Mouse (Mus musculus): ENCODE measurements around the gene Atrx. TPM values are rescaled to one million over a fixed set of nuclear protein-coding genes. Genes with fewer than 3 reads are reported as not detected.
"Not testable (repeated sequence)": the region's sequence is repeated elsewhere in the genome, so short reads cannot be mapped to it uniquely, and the experiment has no call there.

Atrx gene
- polyA plus RNA-seq (2015; fragmentation: Nextera tagmentation; extraction: Ambion mirVana), result 174 and 175 TPM in 2 replicates

GRCm38 (mm10) chrX:105928861-105929477 is at the start of gene Atrx:
TSS of gene Atrx (minus strand) at chrX:105929403.
- peak within 1 kb of the TSS; percentile 62 for H3K4me3 ChIP-seq (replicated peaks)
- 17% methylated on average over 42 of the region's 42 CpGs for WGBS

GRCm38 (mm10) chrX:105957091-105957490 is 27.9 kb upstream of the Atrx start:
- H3K27ac ChIP-seq (replicated peaks); H3K4me1 ChIP-seq; H3K4me3 ChIP-seq (replicated peaks); H3K9ac ChIP-seq; H3K36me3 ChIP-seq; H3K27me3 ChIP-seq; H3K4me2 ChIP-seq (replicated peaks); H3K9me3 ChIP-seq (replicated peaks); ATAC-seq (ENCODE audit: insufficient number of reproducible peaks, low FRiP score, low TSS enrichment, low read depth): not testable (repeated sequence)
- 79% methylated on average over 14 of the region's 14 CpGs for WGBS

More at GRCm38 (mm10) chrX:105928861-105929477, at the start of gene Atrx:
- peak within 1 kb of the TSS; percentile 65 for H3K9ac ChIP-seq
- 0 out of 2 replicates have a peak, but pooled peaks cover 9% of the 10 kb centered on the region for H3K4me1 ChIP-seq
- H3K9me3 ChIP-seq (replicated peaks), result no peaks in the 10 kb centered on the region
- H3K4me2 ChIP-seq (replicated peaks), result peak within 1 kb of the TSS; percentile 43
- peak; percentile 91 for ATAC-seq (ENCODE audit: insufficient number of reproducible peaks, low FRiP score, low TSS enrichment, low read depth)
- H3K27ac ChIP-seq (replicated peaks), result peak within 1 kb of the TSS; percentile 90
- no peaks in the 10 kb centered on the region for H3K27me3 ChIP-seq
- H3K36me3 ChIP-seq, result no peaks in the 10 kb centered on the region

- no peak for ATAC-seq (ENCODE audit: insufficient number of reproducible peaks, low FRiP score, low TSS enrichment, low read depth)
- Histone ChIP-seq H3K4me3 (replicated peaks) (no peak overlapping the region), H3K4me2 (replicated peaks) (no peak overlapping the region), H3K4me1 (no peaks in the 10 kb centered on the region), H3K27ac (replicated peaks) (no peak overlapping the region), H3K36me3 (no peaks in the 10 kb centered on the region), H3K9me3 (replicated peaks) (no peaks in the 10 kb centered on the region), H3K27me3 (no peaks in the 10 kb centered on the region), H3K9ac (no peak overlapping the region)
- WGBS, result 78% methylated on average over 2 of the region's 2 CpGs
These were observed 24.8 kb upstream of the Atrx start for GRCm38 (mm10) chrX:105953999-105954398.

GRCm38 (mm10) chrX:105946357-105946756 is 17.2 kb upstream of the Atrx start:
- ATAC-seq (ENCODE audit: insufficient number of reproducible peaks, low FRiP score, low TSS enrichment, low read depth), result no peak
- no peaks in the 10 kb centered on the region for H3K36me3 ChIP-seq
- H3K27me3 ChIP-seq, result no peaks in the 10 kb centered on the region
- no peaks in the 10 kb centered on the region for H3K9me3 ChIP-seq (replicated peaks)
- no peak overlapping the region for H3K9ac ChIP-seq
- H3K4me1 ChIP-seq, result no peaks in the 10 kb centered on the region
- H3K4me3 ChIP-seq (replicated peaks), result no peak overlapping the region
- H3K27ac ChIP-seq (replicated peaks), result no peak overlapping the region
- 57% methylated on average over 1 of the region's 1 CpGs for WGBS
- no peak overlapping the region for H3K4me2 ChIP-seq (replicated peaks)

GRCm38 (mm10) chrX:105939245-105939644 is 10.0 kb upstream of the Atrx start:
- H3K27me3 ChIP-seq, result no peaks in the 10 kb centered on the region
- H3K4me1 ChIP-seq, result no peaks in the 10 kb centered on the region
- no peaks in the 10 kb centered on the region for H3K36me3 ChIP-seq
- H3K9ac ChIP-seq, result no peak overlapping the region
- no peaks in the 10 kb centered on the region for H3K9me3 ChIP-seq (replicated peaks)
- H3K4me3 ChIP-seq (replicated peaks), result no peak overlapping the region
- ATAC-seq (ENCODE audit: insufficient number of reproducible peaks, low FRiP score, low TSS enrichment, low read depth), result no peak
- no peak overlapping the region for H3K27ac ChIP-seq (replicated peaks)
- H3K4me2 ChIP-seq (replicated peaks), result no peak overlapping the region
- WGBS, result 73% methylated on average over 6 of the region's 7 CpGs

- Histone ChIP-seq H3K4me2 (replicated peaks) (no peak overlapping the region), H3K9ac (no peak overlapping the region), H3K27me3 (no peaks in the 10 kb centered on the region), H3K4me1 (no peaks in the 10 kb centered on the region), H3K27ac (replicated peaks) (no peak overlapping the region), H3K9me3 (replicated peaks) (no peaks in the 10 kb centered on the region), H3K4me3 (replicated peaks) (no peak overlapping the region), H3K36me3 (no peaks in the 10 kb centered on the region)
- 27% methylated on average over 2 of the region's 2 CpGs for WGBS
- ATAC-seq (ENCODE audit: insufficient number of reproducible peaks, low FRiP score, low TSS enrichment, low read depth), result no peak
These were observed 8.5 kb upstream of the Atrx start for GRCm38 (mm10) chrX:105937736-105938135.

GRCm38 (mm10) chrX:105934341-105934740 is 5.1 kb upstream of the Atrx start:
- no peaks in the 10 kb centered on the region for H3K27me3 ChIP-seq
- WGBS, result 44% methylated on average over 5 of the region's 5 CpGs
- H3K9me3 ChIP-seq (replicated peaks), result no peaks in the 10 kb centered on the region
- no peak overlapping the region for H3K27ac ChIP-seq (replicated peaks)
- no peak overlapping the region for H3K9ac ChIP-seq
- ATAC-seq (ENCODE audit: insufficient number of reproducible peaks, low FRiP score, low TSS enrichment, low read depth), result no peak
- no peak overlapping the region for H3K4me3 ChIP-seq (replicated peaks)
- no peaks in the 10 kb centered on the region for H3K36me3 ChIP-seq
- no peaks in the 10 kb centered on the region for H3K4me1 ChIP-seq
- no peak overlapping the region for H3K4me2 ChIP-seq (replicated peaks)

- no peaks in the 10 kb centered on the region for H3K36me3 ChIP-seq
- peak overlapping the region; percentile 62 for H3K4me3 ChIP-seq (replicated peaks)
- H3K9me3 ChIP-seq (replicated peaks), result no peaks in the 10 kb centered on the region
- ATAC-seq (ENCODE audit: insufficient number of reproducible peaks, low FRiP score, low TSS enrichment, low read depth), result no peak
- WGBS, result 33% methylated on average over 8 of the region's 8 CpGs
- 0 out of 2 replicates have a peak overlapping the region, but pooled peaks have one; percentile 90 for H3K27ac ChIP-seq (replicated peaks)
- no peaks in the 10 kb centered on the region for H3K27me3 ChIP-seq
- peak overlapping the region; percentile 39 for H3K4me2 ChIP-seq (replicated peaks)
- H3K9ac ChIP-seq, result no peak overlapping the region
- H3K4me1 ChIP-seq, result 0 out of 2 replicates have a peak, but pooled peaks cover 9% of the 10 kb centered on the region
These were observed 355 bp upstream of the Atrx start for GRCm38 (mm10) chrX:105929478-105930038.

GRCm38 (mm10) chrX:105927941-105928860 is 1.0 kb downstream of the Atrx start:
- ATAC-seq (ENCODE audit: insufficient number of reproducible peaks, low FRiP score, low TSS enrichment, low read depth), result peak; percentile 31; the same call in 1 of the 2 replicates
- 18% methylated on average over 35 of the region's 69 CpGs for WGBS
- Histone ChIP-seq H3K9ac (peak overlapping the region; percentile 65), H3K4me3 (replicated peaks) (peak overlapping the region; percentile 62), H3K4me1 (0 out of 2 replicates have a peak, but pooled peaks cover 9% of the 10 kb centered on the region), H3K36me3 (no peaks in the 10 kb centered on the region), H3K27ac (replicated peaks) (peak overlapping the region; percentile 90), H3K27me3 (no peaks in the 10 kb centered on the region), H3K4me2 (replicated peaks) (peak overlapping the region; percentile 43), H3K9me3 (replicated peaks) (no peaks in the 10 kb centered on the region)

GRCm38 (mm10) chrX:105926121-105926735 is 3.0 kb downstream of the Atrx start:
- Histone ChIP-seq H3K27me3 (no peaks in the 10 kb centered on the region), H3K4me2 (replicated peaks) (0 out of 2 replicates have a peak overlapping the region, but pooled peaks have one; percentile 6), H3K4me1 (0 out of 2 replicates have a peak, but pooled peaks cover 9% of the 10 kb centered on the region), H3K9ac (no peak overlapping the region), H3K4me3 (replicated peaks) (no peak overlapping the region), H3K9me3 (replicated peaks) (no peaks in the 10 kb centered on the region), H3K36me3 (no peaks in the 10 kb centered on the region), H3K27ac (replicated peaks) (no peak overlapping the region)
- ATAC-seq (ENCODE audit: insufficient number of reproducible peaks, low FRiP score, low TSS enrichment, low read depth), result no peak
- WGBS, result 56% methylated on average over 12 of the region's 12 CpGs
